Comparison of ENCODE assay signal across 7 mouse cellular contexts in genomic region chr11:5541799-5542481, GRCm38 (mm10). TPM values are rescaled to one million over a fixed set of nuclear protein-coding genes. Genes with fewer than 3 reads are reported as not detected.
DNase-seq lines count a peak whose midpoint lies in the region; ATAC-seq lines count a peak whose summit lies in the region.

Gene Ccdc117, minus strand, starts transcription at chr11:5542187.

- H3K27me3 ChIP-seq in embryonic facial prominence, embryonic 11.5 days (ENCODE audit: control insufficient read depth, insufficient read depth, low read length), result no peaks in the 10 kb centered on the region
- H3K27me3 ChIP-seq in limb, embryonic 11.5 days (ENCODE audit: control insufficient read depth, insufficient read depth, low read length), result no peaks in the 10 kb centered on the region
- no peaks in the 10 kb centered on the region for H3K27me3 ChIP-seq in midbrain, embryonic 14.5 days (ENCODE audit: control insufficient read depth, insufficient read depth, low read length)

- WGBS in embryonic facial prominence, embryonic 11.5 days, result under 1% methylated on average over 52 of the region's 65 CpGs
- 0% methylated on average over 64 of the region's 65 CpGs for WGBS in limb, embryonic 11.5 days
- WGBS in midbrain, embryonic 14.5 days, result under 1% methylated on average over 65 of the region's 65 CpGs

- H3K4me3 ChIP-seq in embryonic facial prominence, embryonic 11.5 days (ENCODE audit: low read depth, low read length), result peak within 1 kb of the TSS; percentile 93
- H3K4me3 ChIP-seq in limb, embryonic 11.5 days (ENCODE audit: low read depth, low read length), result peak within 1 kb of the TSS; percentile 75
- H3K4me3 ChIP-seq in midbrain, embryonic 14.5 days (replicated peaks; ENCODE audit: low read depth, low read length), result peak within 1 kb of the TSS; percentile 88

- no peaks in the 10 kb centered on the region for H3K9me3 ChIP-seq in embryonic facial prominence, embryonic 11.5 days (replicated peaks; ENCODE audit: control insufficient read depth, low read length)
- H3K9me3 ChIP-seq in limb, embryonic 11.5 days (ENCODE audit: control insufficient read depth, low read length), result no peaks in the 10 kb centered on the region
- H3K9me3 ChIP-seq in midbrain, embryonic 14.5 days (ENCODE audit: control insufficient read depth, low read length), result no peaks in the 10 kb centered on the region

- ATAC-seq in embryonic facial prominence, embryonic 11.5 days (replicated peaks; ENCODE audit: insufficient number of reproducible peaks, low FRiP score, low TSS enrichment, low read depth), result peak; percentile 99
- ATAC-seq in granulocyte monocyte progenitor cell, adult 5-6 weeks (replicated peaks; ENCODE audit: poor library complexity, severe bottlenecking), result peak; percentile 94
- peak; percentile 97 for ATAC-seq in limb, embryonic 11.5 days (ENCODE audit: insufficient number of reproducible peaks, low FRiP score, low TSS enrichment, low read depth)
- ATAC-seq in midbrain, embryonic 14.5 days (ENCODE audit: low FRiP score, low TSS enrichment), result peak; percentile 99

- H3K4me2 ChIP-seq in embryonic facial prominence, embryonic 11.5 days (ENCODE audit: low read depth, low read length), result peak within 1 kb of the TSS; percentile 78
- peak within 1 kb of the TSS; percentile 60 for H3K4me2 ChIP-seq in limb, embryonic 11.5 days (ENCODE audit: low read depth, severe bottlenecking)
- H3K4me2 ChIP-seq in midbrain, embryonic 14.5 days (ENCODE audit: low read length), result peak within 1 kb of the TSS; percentile 84

- H3K4me1 ChIP-seq in embryonic facial prominence, embryonic 11.5 days (ENCODE audit: control insufficient read depth, insufficient read depth, low read length), result peaks cover 2% of the 10 kb centered on the region; the same call in 1 of the 2 replicates
- peaks cover 7% of the 10 kb centered on the region; the same call in 1 of the 2 replicates for H3K4me1 ChIP-seq in limb, embryonic 11.5 days (ENCODE audit: control insufficient read depth, insufficient read depth, low read length)
- peaks cover 8% of the 10 kb centered on the region for H3K4me1 ChIP-seq in midbrain, embryonic 14.5 days (ENCODE audit: control insufficient read depth, insufficient read depth, low read length)

- peak within 1 kb of the TSS; percentile 94 for H3K9ac ChIP-seq in embryonic facial prominence, embryonic 11.5 days (replicated peaks; ENCODE audit: low read length)
- H3K9ac ChIP-seq in limb, embryonic 11.5 days (ENCODE audit: low read length), result peak within 1 kb of the TSS; percentile 96
- peak within 1 kb of the TSS; percentile 82 for H3K9ac ChIP-seq in midbrain, embryonic 14.5 days (replicated peaks; ENCODE audit: low read length)

- H3K36me3 ChIP-seq in embryonic facial prominence, embryonic 11.5 days (replicated peaks; ENCODE audit: control insufficient read depth, insufficient read depth, low read depth, low read length), result no peaks in the 10 kb centered on the region; the same call in 1 of the 2 replicates
- no peaks in the 10 kb centered on the region; the same call in 1 of the 2 replicates for H3K36me3 ChIP-seq in limb, embryonic 11.5 days (ENCODE audit: control insufficient read depth, insufficient read depth, low read length)
- H3K36me3 ChIP-seq in midbrain, embryonic 14.5 days (ENCODE audit: control insufficient read depth, insufficient read depth, low read length), result peaks cover 4% of the 10 kb centered on the region; the same call in 1 of the 2 replicates

- DNase-seq in adrenal gland, postnatal 14 days, result peak; percentile 94
- DNase-seq in embryonic facial prominence, embryonic 11.5 days (ENCODE audit: low spot score), result peak; percentile 93
- peak; percentile 93 for DNase-seq in kidney, adult 18-20 months
- DNase-seq in limb, embryonic 11.5 days (ENCODE audit: low spot score), result peak; percentile 92
- DNase-seq in midbrain, embryonic 14.5 days, result peak; percentile 92
- DNase-seq in spleen, adult 18-20 months, result peak; percentile 86 to 89

- peak within 1 kb of the TSS; percentile 41; the same call in 1 of the 2 replicates for H3K27ac ChIP-seq in embryonic facial prominence, embryonic 11.5 days (replicated peaks; ENCODE audit: low read depth, low read length)
- peak within 1 kb of the TSS; percentile 78 for H3K27ac ChIP-seq in limb, embryonic 11.5 days (replicated peaks; ENCODE audit: low read depth, low read length)
- peak within 1 kb of the TSS; percentile 74 for H3K27ac ChIP-seq in midbrain, embryonic 14.5 days (replicated peaks; ENCODE audit: low read depth, low read length)

RNA-seq across cellular contexts. Expression of gene Ccdc117, which starts in this region (rescaled TPM):
- total RNA-seq in adrenal gland, postnatal 14 days (2021), result 22.5 and 24.4 TPM in 2 replicates
- polyA plus RNA-seq in embryonic facial prominence, embryonic 11.5 days (2014; fragmentation: Nextera tagmentation; extraction: Ambion mirVana), result 32.1 and 33.1 TPM in 2 replicates
- total RNA-seq in granulocyte monocyte progenitor cell, adult 5-6 weeks (2014; fragmentation: Nextera tagmentation), result 16.3 and 18.5 TPM in 2 replicates
- total RNA-seq in granulocyte monocyte progenitor cell, adult 5-6 weeks (2017), result 26.1 and 38.3 TPM in 2 replicates
- 33.5 and 35.9 TPM in 2 replicates for polyA plus RNA-seq in limb, embryonic 11.5 days (2014; fragmentation: Nextera tagmentation; extraction: Ambion mirVana)
- polyA plus RNA-seq in midbrain, embryonic 14.5 days (2014; fragmentation: Nextera tagmentation; extraction: Ambion mirVana), result 9.2 and 14.8 TPM in 2 replicates

Comparison
In these comparisons a context has a peak if more than half of its experiments do, and no peak if none do; other contexts are left out.
1. Peak in every context shown above with its lines: DNase-seq, ATAC-seq, H3K4me3 ChIP-seq and H3K27ac ChIP-seq.